Comparison of ENCODE assay signal across 9 mouse cellular contexts in genomic region chr13:37457007-37457827, GRCm38 (mm10).
DNase-seq lines count a peak whose midpoint lies in the region; ATAC-seq lines count a peak whose summit lies in the region.
"Had no signal": no experiment of that assay in that cellular context is flagged by ENCODE, and none has a peak within 500 bp of the region (broad histone marks: within the 10 kb centered on the region; RNA-seq: fewer than 3 reads in every experiment).

No protein-coding gene starts in this region.

- WGBS in liver, embryonic 15.5 days (ENCODE audit: insufficient replicate concordance): 52% methylated on average over 11 of the region's 11 CpGs

- H3K4me2 ChIP-seq in liver, embryonic 15.5 days: no peak overlapping the region

- peak; percentile 40 for DNase-seq in cerebellum, adult 11-12 months
- no peak for DNase-seq in cerebellum, adult 11 months
- DNase-seq in adrenal gland, postnatal 25 days: peak; percentile 59
- peak; percentile 75 to 79 for DNase-seq in heart, adult 18-20 months
- DNase-seq in kidney, adult 9 months: peak; percentile 68
- peak; percentile 77 for DNase-seq in ovary, postnatal 14 days (ENCODE audit: low spot score)

- H3K9ac ChIP-seq in liver, embryonic 15.5 days: no peak overlapping the region

- H3K4me1 ChIP-seq in liver, embryonic 15.5 days (replicated peaks): peaks cover 53% of the 10 kb centered on the region

- H3K4me3 ChIP-seq in liver, embryonic 15.5 days (replicated peaks): no peak overlapping the region
- H3K4me3 ChIP-seq: erythroblast, embryonic 14.5 days had no signal

- H3K27me3 ChIP-seq in liver, embryonic 15.5 days: no peaks in the 10 kb centered on the region

- no peak overlapping the region for H3K27ac ChIP-seq in liver, embryonic 15.5 days (replicated peaks)

- no peaks in the 10 kb centered on the region for H3K9me3 ChIP-seq in liver, embryonic 15.5 days (replicated peaks)

- no peaks in the 10 kb centered on the region for H3K36me3 ChIP-seq in liver, embryonic 15.5 days (replicated peaks)

- ATAC-seq in liver, embryonic 15.5 days (ENCODE audit: insufficient read depth): peak; percentile 22; the same call in 1 of the 2 replicates
- ATAC-seq in inflammation-experienced regulatory T-cells, adult 6 months: no peak
